Mouse (Mus musculus): ENCODE results near the gene Fam110a. TPM values are rescaled to one million over a fixed set of nuclear protein-coding genes. Genes with fewer than 3 reads are reported as not detected.

The Fam110a gene
- polyA plus RNA-seq (2012; rRNA removed) (5.1 and 5.6 TPM in 2 replicates), polyA plus RNA-seq (2014; fragmentation: Nextera tagmentation; extraction: Ambion mirVana) (6.8 and 8.1 TPM in 2 replicates)

- H3K9me3 ChIP-seq (ENCODE audit: control insufficient read depth, low read length), result no peaks in the 10 kb centered on the region
- peaks cover 2% of the 10 kb centered on the region; the same call in 1 of the 2 replicates for H3K27me3 ChIP-seq (ENCODE audit: control insufficient read depth, insufficient read depth, low read length)
- H3K4me3 ChIP-seq (ENCODE audit: insufficient read depth in 1 of 2, low read depth in 2 of 2, low read length in 2 of 2), result peak within 1 kb of the TSS; percentile 73 to 85
- H3K4me1 ChIP-seq (replicated peaks; ENCODE audit: control insufficient read depth in 2 of 2, insufficient read depth in 2 of 2, low read length in 1 of 2), result peaks cover 4 to 27% of the 10 kb centered on the region in 2 experiments; a peak in 2 of 4 replicates
- under 1% methylated on average over 46 of the region's 46 CpGs for WGBS (ENCODE audit: insufficient replicate concordance)
- ATAC-seq (ENCODE audit: insufficient read depth), result peak; percentile 81
- TF ChIP-seq CTCF (IDR thresholded peaks at IDR 0.05; ENCODE audit: low read depth) (peak; percentile 5; the same call in 1 of the 2 replicates), EP300 (IDR thresholded peaks at IDR 0.05; ENCODE audit: low read depth) (no peak)
- H3K36me3 ChIP-seq (replicated peaks; ENCODE audit: control insufficient read depth, insufficient read depth, low read depth), result no peaks in the 10 kb centered on the region
- H3K27ac ChIP-seq, result no peak within 1 kb of the TSS
- DNase-seq (ENCODE audit: low read depth in 3 of 3, low spot score in 3 of 3), result peak; percentile 65 to 79 (median 72)
- H3K9ac ChIP-seq (replicated peaks), result peak within 1 kb of the TSS; percentile 91
- peak within 1 kb of the TSS; percentile 72 for H3K4me2 ChIP-seq (ENCODE audit: low read depth)
Measured at GRCm38 (mm10) chr2:151979470-151980354, at the start of gene Fam110a. Gene Fam110a, minus strand, starts transcription at chr2:151980219.

GRCm38 (mm10) chr2:152029252-152030082, 49.4 kb upstream of the Fam110a start:
- WGBS (ENCODE audit: insufficient replicate concordance), result under 1% methylated on average over 54 of the region's 54 CpGs
- Histone ChIP-seq H3K4me1 (replicated peaks; ENCODE audit: control insufficient read depth in 2 of 2, insufficient read depth in 2 of 2, low read length in 1 of 2) (0 out of 4 replicates have a peak, but pooled peaks cover 0 to 3% of the 10 kb centered on the region in 2 experiments), H3K4me3 (ENCODE audit: insufficient read depth in 1 of 2, low read depth in 2 of 2, low read length in 2 of 2) (peak overlapping the region; percentile 47), H3K9me3 (ENCODE audit: control insufficient read depth, low read length) (no peaks in the 10 kb centered on the region), H3K27me3 (ENCODE audit: control insufficient read depth, insufficient read depth, low read length) (peaks cover 20% of the 10 kb centered on the region), H3K4me2 (ENCODE audit: low read depth) (peak overlapping the region; percentile 76), H3K27ac (no peak overlapping the region), H3K36me3 (replicated peaks; ENCODE audit: control insufficient read depth, insufficient read depth, low read depth) (no peaks in the 10 kb centered on the region), H3K9ac (replicated peaks) (no peak overlapping the region; the same call in 1 of the 2 replicates)
- DNase-seq (ENCODE audit: low read depth in 3 of 3, low spot score in 3 of 3) (peak; percentile 75 to 78 (median 76)), ATAC-seq (ENCODE audit: insufficient read depth) (peak; percentile 89)
- TF ChIP-seq EP300 (IDR thresholded peaks at IDR 0.05; ENCODE audit: low read depth) (no peak), CTCF (IDR thresholded peaks at IDR 0.05; ENCODE audit: low read depth) (peak; percentile 97)

GRCm38 (mm10) chr2:152024883-152025422, 44.9 kb upstream of the Fam110a start:
- peaks cover 8% of the 10 kb centered on the region for H3K27me3 ChIP-seq (ENCODE audit: control insufficient read depth, insufficient read depth, low read length)
- 52% methylated on average over 11 of the region's 11 CpGs for WGBS (ENCODE audit: insufficient replicate concordance)

GRCm38 (mm10) chr2:152022022-152022421, 42.0 kb upstream of the Fam110a start:
- Histone ChIP-seq H3K27ac (no peak overlapping the region), H3K4me2 (ENCODE audit: low read depth) (no peak overlapping the region), H3K27me3 (ENCODE audit: control insufficient read depth, insufficient read depth, low read length) (no peaks in the 10 kb centered on the region), H3K9ac (replicated peaks) (no peak overlapping the region), H3K9me3 (ENCODE audit: control insufficient read depth, low read length) (no peaks in the 10 kb centered on the region), H3K36me3 (replicated peaks; ENCODE audit: control insufficient read depth, insufficient read depth, low read depth) (no peaks in the 10 kb centered on the region), H3K4me3 (ENCODE audit: insufficient read depth in 1 of 2, low read depth in 2 of 2, low read length in 2 of 2) (no peak overlapping the region), H3K4me1 (replicated peaks; ENCODE audit: control insufficient read depth in 2 of 2, insufficient read depth in 2 of 2, low read length in 1 of 2) (no peaks in the 10 kb centered on the region)
- DNase-seq (ENCODE audit: low read depth in 3 of 3, low spot score in 3 of 3) (no peak), ATAC-seq (ENCODE audit: insufficient read depth) (no peak)
- TF ChIP-seq CTCF (IDR thresholded peaks at IDR 0.05; ENCODE audit: low read depth) (no peak), EP300 (IDR thresholded peaks at IDR 0.05; ENCODE audit: low read depth) (no peak)

More at GRCm38 (mm10) chr2:152024883-152025422, 44.9 kb upstream of the Fam110a start:
- Histone ChIP-seq H3K9me3 (ENCODE audit: control insufficient read depth, low read length) (no peaks in the 10 kb centered on the region), H3K4me1 (replicated peaks; ENCODE audit: control insufficient read depth in 2 of 2, insufficient read depth in 2 of 2, low read length in 1 of 2) (0 out of 4 replicates have a peak, but pooled peaks cover 0 to 3% of the 10 kb centered on the region in 2 experiments), H3K4me3 (ENCODE audit: insufficient read depth in 1 of 2, low read depth in 2 of 2, low read length in 2 of 2) (no peak overlapping the region), H3K9ac (replicated peaks) (no peak overlapping the region), H3K4me2 (ENCODE audit: low read depth) (no peak overlapping the region), H3K27ac (no peak overlapping the region), H3K36me3 (replicated peaks; ENCODE audit: control insufficient read depth, insufficient read depth, low read depth) (no peaks in the 10 kb centered on the region)
- ATAC-seq (ENCODE audit: insufficient read depth), result no peak
- no peak for TF ChIP-seq CTCF (IDR thresholded peaks at IDR 0.05; ENCODE audit: low read depth)
- no peak for TF ChIP-seq EP300 (IDR thresholded peaks at IDR 0.05; ENCODE audit: low read depth)
- DNase-seq (ENCODE audit: low read depth in 3 of 3, low spot score in 3 of 3), result no peak

Measured in liver, embryonic 14.5 days (tissue).